Mouse (Mus musculus): ENCODE measurements around the gene Btbd11.

- TF ChIP-seq CTCF (IDR thresholded peaks at IDR 0.05; ENCODE audit: low read depth) (no peak), EP300 (optimal IDR thresholded peaks at IDR 0.05) (no peak)
Measured at GRCm38 (mm10) chr10:85338733-85339132, 47.9 kb upstream of the Btbd11 start.
